Mouse (Mus musculus) embryo, embryonic 9.5 days (tissue): Measurements from ENCODE around the gene Lbr.
A peak's percentile ranks its signal among the peaks of the same experiment; 100 is the strongest.

Experiments
- DNase-seq: peaks from one replicate; pipeline ENCODE4 v3.0.0-alpha.2; 2017; ENCODE audit errors: extremely low spot score

The Lbr gene

GRCm38 (mm10) chr1:181842781-181843180 is at the start of gene Lbr:
Gene Lbr (minus strand): TSS chr1:181843046.
- DNase-seq, result no peak

GRCm38 (mm10) chr1:181889670-181890069 is 46.8 kb upstream of the Lbr start:
- DNase-seq, result no peak

- peak; percentile 93 for DNase-seq
These were observed 46.0 kb upstream of the Lbr start for GRCm38 (mm10) chr1:181888801-181889200.

- DNase-seq, result peak; percentile 71
These were observed 38.7 kb upstream of the Lbr start for GRCm38 (mm10) chr1:181881532-181881931.

GRCm38 (mm10) chr1:181880752-181881325 is 38.0 kb upstream of the Lbr start:
- peak; percentile 34 for DNase-seq

- no peak for DNase-seq
These were observed 35.6 kb upstream of the Lbr start for GRCm38 (mm10) chr1:181878436-181878835.

GRCm38 (mm10) chr1:181877088-181877487 is 34.2 kb upstream of the Lbr start:
- DNase-seq, result no peak

GRCm38 (mm10) chr1:181876656-181877055 is 33.8 kb upstream of the Lbr start:
- DNase-seq, result no peak

- DNase-seq, result no peak
These were observed 30.5 kb upstream of the Lbr start for GRCm38 (mm10) chr1:181873086-181873920.

- no peak for DNase-seq
These were observed 29.8 kb upstream of the Lbr start for GRCm38 (mm10) chr1:181872639-181873038.

- no peak for DNase-seq
These were observed 23.8 kb upstream of the Lbr start for GRCm38 (mm10) chr1:181866429-181867280.

GRCm38 (mm10) chr1:181865863-181866216 is 23.0 kb upstream of the Lbr start:
- DNase-seq, result no peak

- no peak for DNase-seq
These were observed 22.4 kb upstream of the Lbr start for GRCm38 (mm10) chr1:181864971-181865862.

GRCm38 (mm10) chr1:181863431-181863830 is 20.6 kb upstream of the Lbr start:
- no peak for DNase-seq

- no peak for DNase-seq
These were observed 20.0 kb upstream of the Lbr start for GRCm38 (mm10) chr1:181862676-181863374.

- DNase-seq, result no peak
These were observed 18.5 kb upstream of the Lbr start for GRCm38 (mm10) chr1:181861181-181861902.

GRCm38 (mm10) chr1:181860659-181861058 is 17.8 kb upstream of the Lbr start:
- peak; percentile 53 for DNase-seq

- DNase-seq, result no peak
These were observed 13.5 kb upstream of the Lbr start for GRCm38 (mm10) chr1:181856329-181856728.

- DNase-seq, result no peak
These were observed 12.0 kb upstream of the Lbr start for GRCm38 (mm10) chr1:181854829-181855228.

GRCm38 (mm10) chr1:181853081-181853736 is 10.4 kb upstream of the Lbr start:
- DNase-seq, result peak; percentile 23
